Mouse (Mus musculus): ENCODE data around the gene Dennd4b. TPM values are rescaled to one million over a fixed set of nuclear protein-coding genes. Genes with fewer than 3 reads are reported as not detected.

Dennd4b gene
- polyA plus RNA-seq (2017; shearing (Covaris generic)): 10 to 100 TPM; 45.9 to 50.2 TPM

GRCm38 (mm10) chr3:90265034-90265931 lies at the start of gene Dennd4b:
Gene Dennd4b, plus strand, starts transcription at chr3:90265185.

GRCm38 (mm10) chr3:90231507-90232333 lies 33.3 kb upstream of the Dennd4b start, which contains the start of gene Jtb:
Gene Jtb, plus strand, starts transcription at chr3:90231597.

GRCm38 (mm10) chr3:90242984-90243775 lies 21.8 kb upstream of the Dennd4b start, which contains the start of gene Creb3l4:
Gene Creb3l4, minus strand, starts transcription at chr3:90243512.

GRCm38 (mm10) chr3:90247960-90248745 lies 16.8 kb upstream of the Dennd4b start, which contains the start of gene Slc39a1:
Gene Slc39a1, plus strand, starts transcription at chr3:90248172.

GRCm38 (mm10) chr3:90253653-90254418 lies 11.1 kb upstream of the Dennd4b start, which contains the start of gene Crtc2:
Gene Crtc2, plus strand, starts transcription at chr3:90254163.

GRCm38 (mm10) chr3:90292345-90293275 lies 27.6 kb downstream of the Dennd4b start, which contains the start of gene Gatad2b:
Gene Gatad2b, plus strand, starts transcription at chr3:90293178.

Other genes starting within 250 kb of the Dennd4b start
- gene 4933434E20Rik, start 213.5 kb upstream of the Dennd4b start, polyA plus RNA-seq (2017; shearing (Covaris generic)): 100 to 1,000 TPM; 136 to 148 TPM
- 100 to 1,000 TPM; 178 to 194 TPM for gene Ubap2l, start 212.6 kb upstream of the Dennd4b start, polyA plus RNA-seq (2017; shearing (Covaris generic))
- gene Tpm3, start 192.5 kb upstream of the Dennd4b start, polyA plus RNA-seq (2017; shearing (Covaris generic)): 100 to 1,000 TPM; 802 to 914 TPM
- gene Nup210l, start 161.1 kb upstream of the Dennd4b start, polyA plus RNA-seq (2017; shearing (Covaris generic)): under 1 TPM; 0.25 to 0.93 TPM
- 1,000 to 10,000 TPM; 1,816 to 2,019 TPM for gene Rps27, start 51.5 kb upstream of the Dennd4b start, polyA plus RNA-seq (2017; shearing (Covaris generic))
- 1 to 10 TPM in 1 of 2 experiments, under 1 TPM in 1; 0.28 to 1.3 TPM for gene Rab13, start 51.5 kb upstream of the Dennd4b start, polyA plus RNA-seq (2017; shearing (Covaris generic))
- gene Jtb, start 33.6 kb upstream of the Dennd4b start, polyA plus RNA-seq (2017; shearing (Covaris generic)): 100 to 1,000 TPM; 155 to 161 TPM
- gene Creb3l4, start 21.7 kb upstream of the Dennd4b start, polyA plus RNA-seq (2017; shearing (Covaris generic)): under 1 TPM; 0.11 to 0.97 TPM
- gene Slc39a1, start 17.0 kb upstream of the Dennd4b start, polyA plus RNA-seq (2017; shearing (Covaris generic)): 1 to 10 TPM; 1.7 to 2.8 TPM
- 100 to 1,000 TPM; 104 to 113 TPM for gene Crtc2, start 11.0 kb upstream of the Dennd4b start, polyA plus RNA-seq (2017; shearing (Covaris generic))
- 10 to 100 TPM in 1 of 2 experiments, 1 to 10 TPM in 1; 7.6 to 10.6 TPM for gene Gatad2b, start 28.0 kb downstream of the Dennd4b start, polyA plus RNA-seq (2017; shearing (Covaris generic))
- under 1 TPM; 0.08 to 0.33 TPM for gene Slc27a3, start 124.8 kb downstream of the Dennd4b start, polyA plus RNA-seq (2017; shearing (Covaris generic))
- gene Ints3, start 168.4 kb downstream of the Dennd4b start, polyA plus RNA-seq (2017; shearing (Covaris generic)): 10 to 100 TPM; 32.8 to 39.6 TPM
- not detected for gene Npr1, start 200.7 kb downstream of the Dennd4b start, polyA plus RNA-seq (2017; shearing (Covaris generic))
- gene Ilf2, start 210.9 kb downstream of the Dennd4b start, polyA plus RNA-seq (2017; shearing (Covaris generic)): 100 to 1,000 TPM in 1 of 2 experiments, 10 to 100 TPM in 1; 93.1 to 102 TPM
- 10 to 100 TPM; 97.5 to 99.8 TPM for gene Snapin, start 225.8 kb downstream of the Dennd4b start, polyA plus RNA-seq (2017; shearing (Covaris generic))
- gene Chtop, start 244.3 kb downstream of the Dennd4b start, polyA plus RNA-seq (2017; shearing (Covaris generic)): 100 to 1,000 TPM; 161 to 182 TPM
- gene S100a1, start 249.2 kb downstream of the Dennd4b start, polyA plus RNA-seq (2017; shearing (Covaris generic)): 1 to 10 TPM; 1.7 to 4.3 TPM
- 100 to 1,000 TPM; 158 to 169 TPM for gene S100a13, start 249.2 kb downstream of the Dennd4b start, polyA plus RNA-seq (2017; shearing (Covaris generic))